Mouse (Mus musculus): ENCODE data around the gene Zzz3. TPM values are rescaled to one million over a fixed set of nuclear protein-coding genes. Genes with fewer than 3 reads are reported as not detected.
"Not testable (repeated sequence)": the region's sequence is repeated elsewhere in the genome, so short reads cannot be mapped to it uniquely, and the experiment has no call there.

Gene Zzz3
- total and polyA plus RNA-seq, 3 experiments: 64.2 to 116 (median 94.9) TPM

- dilution Hi-C loops (cut with MboI; ENCODE audit: extremely low pct_ligation_motif_present, extremely low pct_unique_long_range_greater_than_20kb, low sequenced_read_pairs): no loop called here
- in situ Hi-C loops (cut with MboI; ENCODE audit: low pct_ligation_motif_present, low pct_unique_long_range_greater_than_20kb, low sequenced_read_pairs): no loop called here
- H3K27ac ChIP-seq (ENCODE audit: insufficient read depth, low read depth): no peak overlapping the region
- H3K4me1 ChIP-seq (ENCODE audit: control insufficient read depth in 1 of 2, insufficient read depth in 2 of 2): peaks cover 3 to 7% of the 10 kb centered on the region in 2 experiments
- no peak for DNase-seq (ENCODE audit: extremely low read depth)
- H3K9me3 ChIP-seq (replicated peaks; ENCODE audit: low read length): peaks cover 2% of the 10 kb centered on the region
- H3K9ac ChIP-seq (ENCODE audit: insufficient read depth, low read depth): no peak overlapping the region
- H3K4me2 ChIP-seq (ENCODE audit: insufficient read depth, low read depth, poor library complexity, severe bottlenecking): no peak overlapping the region
- no peak overlapping the region for H3K4me3 ChIP-seq (replicated peaks in 1 of 3; ENCODE audit: low read depth in 2 of 3, low read length in 2 of 3, poor library complexity in 1 of 3)
- TF ChIP-seq MAX (IDR thresholded peaks at IDR 0.05; ENCODE audit: low read length) (no peak), ETS1 (conservative IDR thresholded peaks at IDR 0.05; ENCODE audit: low read depth, low read length) (no peak), BHLHE40 (IDR thresholded peaks at IDR 0.05; ENCODE audit: low read depth, low read length) (no peak), ZC3H11A (IDR thresholded peaks at IDR 0.05; ENCODE audit: low read depth, low read length) (no peak), SIN3A (IDR thresholded peaks at IDR 0.05; ENCODE audit: low read length) (no peak), MXI1 (IDR thresholded peaks at IDR 0.05; ENCODE audit: low read depth, low read length) (no peak), CTCF (conservative IDR thresholded peaks at IDR 0.05 in 1 of 2, IDR thresholded peaks at IDR 0.05 in 1 of 2; ENCODE audit: low read depth in 2 of 2, low read length in 2 of 2) (no peak), RCOR1 (conservative IDR thresholded peaks at IDR 0.05; ENCODE audit: low read depth, low read length) (no peak), USF2 (conservative IDR thresholded peaks at IDR 0.05; ENCODE audit: low read depth, low read length) (no peak)
- H3K79me2 ChIP-seq (replicated peaks; ENCODE audit: control insufficient read depth, extremely low read depth, insufficient read depth, poor library complexity, severe bottlenecking): no peaks in the 10 kb centered on the region; the same call in 1 of the 2 replicates
- H3K36me3 ChIP-seq (replicated peaks in 1 of 2; ENCODE audit: control insufficient read depth in 1 of 2, insufficient read depth in 1 of 2, low read length in 1 of 2): peaks cover 68 to 82% of the 10 kb centered on the region in 2 experiments
- H3K27me3 ChIP-seq (replicated peaks): no peaks in the 10 kb centered on the region
Observed at GRCm38 (mm10) chr3:152457308-152458035, 62.2 kb downstream of the Zzz3 start.

GRCm38 (mm10) chr3:152458875-152459274 lies 63.6 kb downstream of the Zzz3 start:
- H3K4me2 ChIP-seq (ENCODE audit: insufficient read depth, low read depth, poor library complexity, severe bottlenecking); DNase-seq (ENCODE audit: extremely low read depth); H3K4me1 ChIP-seq (ENCODE audit: control insufficient read depth in 1 of 2, insufficient read depth in 2 of 2); H3K9me3 ChIP-seq (replicated peaks; ENCODE audit: low read length); in situ Hi-C loops (cut with MboI; ENCODE audit: low pct_ligation_motif_present, low pct_unique_long_range_greater_than_20kb, low sequenced_read_pairs); H3K27me3 ChIP-seq (replicated peaks); H3K9ac ChIP-seq (ENCODE audit: insufficient read depth, low read depth); dilution Hi-C loops (cut with MboI; ENCODE audit: extremely low pct_ligation_motif_present, extremely low pct_unique_long_range_greater_than_20kb, low sequenced_read_pairs); H3K79me2 ChIP-seq (replicated peaks; ENCODE audit: control insufficient read depth, extremely low read depth, insufficient read depth, poor library complexity, severe bottlenecking); H3K4me3 ChIP-seq (replicated peaks in 1 of 3; ENCODE audit: low read depth in 2 of 3, low read length in 2 of 3, poor library complexity in 1 of 3); H3K27ac ChIP-seq (ENCODE audit: insufficient read depth, low read depth): not testable (repeated sequence)
- peaks cover 71 to 86% of the 10 kb centered on the region in 2 experiments for H3K36me3 ChIP-seq (replicated peaks in 1 of 2; ENCODE audit: control insufficient read depth in 1 of 2, insufficient read depth in 1 of 2, low read length in 1 of 2)

GRCm38 (mm10) chr3:152460802-152461201 lies 65.5 kb downstream of the Zzz3 start:
- H3K9ac ChIP-seq (ENCODE audit: insufficient read depth, low read depth): no peak overlapping the region
- TF ChIP-seq NELFE (IDR thresholded peaks at IDR 0.05; ENCODE audit: low read depth, low read length): no peak
- no peak for TF ChIP-seq SMC3 (IDR thresholded peaks at IDR 0.05; ENCODE audit: low read depth, low read length)
- no peak for TF ChIP-seq ZNF384 (IDR thresholded peaks at IDR 0.05; ENCODE audit: low read depth, low read length)
- TF ChIP-seq UBTF (IDR thresholded peaks at IDR 0.05; ENCODE audit: low read depth, low read length): no peak
- TF ChIP-seq MAFK (IDR thresholded peaks at IDR 0.05; ENCODE audit: insufficient replicate concordance, low read length): no peak
- no peak for TF ChIP-seq JUN (IDR thresholded peaks at IDR 0.05; ENCODE audit: insufficient read depth, low read depth, low read length)
- no peak for TF ChIP-seq BHLHE40 (IDR thresholded peaks at IDR 0.05; ENCODE audit: low read depth, low read length)
- TF ChIP-seq NRF1 (IDR thresholded peaks at IDR 0.05; ENCODE audit: low read depth, low read length): no peak
- no peak for TF ChIP-seq MXI1 (IDR thresholded peaks at IDR 0.05; ENCODE audit: low read depth, low read length)
- no peak for TF ChIP-seq GABPA (IDR thresholded peaks at IDR 0.05; ENCODE audit: insufficient replicate concordance, low read depth, low read length)
- TF ChIP-seq E2F4 (IDR thresholded peaks at IDR 0.05; ENCODE audit: insufficient replicate concordance, low read depth, low read length): no peak
- no peak overlapping the region for H3K4me3 ChIP-seq (replicated peaks in 1 of 3; ENCODE audit: low read depth in 2 of 3, low read length in 2 of 3, poor library complexity in 1 of 3)
- dilution Hi-C loops (cut with MboI; ENCODE audit: extremely low pct_ligation_motif_present, extremely low pct_unique_long_range_greater_than_20kb, low sequenced_read_pairs): no loop called here
- H3K27me3 ChIP-seq (replicated peaks): no peaks in the 10 kb centered on the region
- in situ Hi-C loops (cut with MboI; ENCODE audit: low pct_ligation_motif_present, low pct_unique_long_range_greater_than_20kb, low sequenced_read_pairs): loop anchor here (5.0 kb wide), 1 partner anchor 49 kb away; no protein-coding TSS in a partner anchor
- peaks cover 2% of the 10 kb centered on the region for H3K9me3 ChIP-seq (replicated peaks; ENCODE audit: low read length)
- peaks cover 57 to 70% of the 10 kb centered on the region in 2 experiments for H3K36me3 ChIP-seq (replicated peaks in 1 of 2; ENCODE audit: control insufficient read depth in 1 of 2, insufficient read depth in 1 of 2, low read length in 1 of 2)
- H3K4me2 ChIP-seq (ENCODE audit: insufficient read depth, low read depth, poor library complexity, severe bottlenecking): no peak overlapping the region
- no peak overlapping the region for H3K27ac ChIP-seq (ENCODE audit: insufficient read depth, low read depth)
- no peaks in the 10 kb centered on the region for H3K4me1 ChIP-seq (ENCODE audit: control insufficient read depth in 1 of 2, insufficient read depth in 2 of 2)
- no peak for DNase-seq (ENCODE audit: extremely low read depth)
- H3K79me2 ChIP-seq (replicated peaks; ENCODE audit: control insufficient read depth, extremely low read depth, insufficient read depth, poor library complexity, severe bottlenecking): no peaks in the 10 kb centered on the region; the same call in 1 of the 2 replicates

All from CH12.LX (cell line).